Mouse (Mus musculus) liver, embryonic 12.5 days (tissue): ENCODE results near the gene Syngr3. TPM values are rescaled to one million over a fixed set of nuclear protein-coding genes. Genes with fewer than 3 reads are reported as not detected.

Source experiments
- ATAC-seq: fragments of 200-750 bp; cut with Nextera tagmentation; 2 replicates; pipeline ENCODE4 v1.8.0; 2017; ENCODE audit warnings: moderate number of reproducible peaks, mild to moderate bottlenecking, moderate library complexity
- H3K27ac ChIP-seq: fragments of 300-500 bp; sonication (generic); 2 replicates; pipeline ENCODE4 v1.5.1; 2016; ENCODE audit warnings: mild to moderate bottlenecking
- H3K27me3 ChIP-seq: fragments of 300-500 bp; sonication (generic); replicated peaks from 2 replicates; pipeline ENCODE4 v1.6.1; 2016; ENCODE audit warnings: mild to moderate bottlenecking, moderate library complexity
- H3K36me3 ChIP-seq: fragments of 300-500 bp; sonication (generic); 2 replicates; pipeline ENCODE4 v1.6.1; 2016; ENCODE audit warnings: mild to moderate bottlenecking, moderate library complexity
- H3K4me1 ChIP-seq: fragments of 300-500 bp; sonication (generic); 2 replicates; pipeline ENCODE4 v1.6.1; 2016
- H3K4me2 ChIP-seq: fragments of 300-500 bp; sonication (generic); 2 replicates; pipeline ENCODE4 v1.6.1; 2016; ENCODE audit warnings: mild to moderate bottlenecking, moderate library complexity
- H3K4me3 ChIP-seq: fragments of 300-500 bp; sonication (generic); 2 replicates; pipeline ENCODE4 v1.5.1; 2016; ENCODE audit warnings: mild to moderate bottlenecking, moderate library complexity
- H3K9ac ChIP-seq: fragments of 300-500 bp; sonication (generic); 2 replicates; pipeline ENCODE4 v1.6.1; 2016; ENCODE audit warnings: mild to moderate bottlenecking, moderate library complexity
- H3K9me3 ChIP-seq: fragments of 300-500 bp; sonication (generic); replicated peaks from 2 replicates; pipeline ENCODE4 v1.6.1; 2016; ENCODE audit warnings: mild to moderate bottlenecking, moderate library complexity
- WGBS: fragments of 180-500 bp; shearing (Covaris S2); methylation state at CpG from one replicate; pipeline ENCODE4 v1.1.7; 2016; ENCODE audit not compliant: insufficient replicate concordance; 5-methylcytosine and 5-hydroxymethylcytosine counted together
- polyA plus RNA-seq: library from polyadenylated mRNA; unstranded; fragments of >200 nt; fragmentation: Nextera tagmentation; extraction: Ambion mirVana; gene quantifications from 2 replicates; pipeline ENCODE4 v1.2.1, GENCODE M21; 2016

Gene Syngr3
- polyA plus RNA-seq, 1 experiment from 2014 or later = 0.27 TPM

DNA sequence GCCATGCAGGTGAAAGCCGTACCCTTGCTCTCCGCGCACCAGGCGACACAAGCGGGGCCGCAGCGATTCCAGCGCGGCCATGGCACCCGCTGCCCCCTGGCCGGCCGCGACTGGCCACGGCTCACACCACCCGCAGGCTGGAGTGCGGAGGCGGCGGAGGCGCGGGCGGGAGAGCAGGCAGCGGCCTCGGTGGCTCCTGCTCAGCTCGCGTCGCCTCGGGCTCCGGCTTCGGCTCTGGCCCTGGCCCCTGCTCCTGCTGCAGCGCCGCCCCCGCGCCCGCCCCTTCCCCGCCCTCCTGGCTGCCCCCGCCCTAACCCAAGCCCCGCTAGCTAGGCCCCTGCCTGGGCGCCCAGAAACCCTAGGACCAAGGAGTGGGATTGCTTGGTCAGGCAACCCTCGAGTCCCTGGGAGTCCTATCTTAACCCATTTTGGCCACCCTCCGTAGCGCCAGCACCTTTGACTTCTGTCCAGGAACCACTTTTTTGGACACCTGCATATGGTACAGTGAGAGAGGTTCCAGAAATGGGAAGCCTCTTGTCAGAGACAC is 39.6 kb downstream of the Syngr3 start, which contains the start of gene Slc9a3r2:
Gene Slc9a3r2, minus strand, starts transcription at position 258 of the 547 bp plus-strand sequence.
- Histone ChIP-seq H3K9me3 (no peaks in the 10 kb centered on the region), H3K27me3 (peaks cover 69% of the 10 kb centered on the region), H3K36me3 (no peaks in the 10 kb centered on the region), H3K4me3 (peak within 1 kb of the TSS; percentile 60), H3K4me2 (peak within 1 kb of the TSS; percentile 80), H3K27ac (peak within 1 kb of the TSS; percentile 43; the same call in 1 of the 2 replicates), H3K9ac (peak within 1 kb of the TSS; percentile 61), H3K4me1 (peaks cover 32% of the 10 kb centered on the region)
- ATAC-seq = peak; percentile 46; the same call in 1 of the 2 replicates
- under 1% methylated on average over 39 of the region's 41 CpGs for WGBS

- Histone ChIP-seq H3K4me1 (peaks cover 37% of the 10 kb centered on the region), H3K4me3 (peak overlapping the region; percentile 60), H3K27me3 (peaks cover 64% of the 10 kb centered on the region), H3K36me3 (no peaks in the 10 kb centered on the region), H3K9me3 (no peaks in the 10 kb centered on the region), H3K4me2 (peak overlapping the region; percentile 80), H3K9ac (peak overlapping the region; percentile 61), H3K27ac (peak overlapping the region; percentile 43; the same call in 1 of the 2 replicates)
- 3% methylated on average over 35 of the region's 35 CpGs for WGBS
- peak; percentile 14; the same call in 1 of the 2 replicates for ATAC-seq
Measured at GRCm38 (mm10) chr17:24649581-24650069, 40.1 kb downstream of the Syngr3 start.

- Histone ChIP-seq H3K4me3 (no peak overlapping the region), H3K36me3 (no peaks in the 10 kb centered on the region), H3K4me1 (peaks cover 42% of the 10 kb centered on the region), H3K27ac (no peak overlapping the region), H3K27me3 (peaks cover 64% of the 10 kb centered on the region), H3K4me2 (peak overlapping the region; percentile 80), H3K9me3 (no peaks in the 10 kb centered on the region), H3K9ac (no peak overlapping the region)
- ATAC-seq = no peak
- WGBS = 65% methylated on average over 10 of the region's 10 CpGs
Measured at GRCm38 (mm10) chr17:24648731-24649377, 40.9 kb downstream of the Syngr3 start.

DNA sequence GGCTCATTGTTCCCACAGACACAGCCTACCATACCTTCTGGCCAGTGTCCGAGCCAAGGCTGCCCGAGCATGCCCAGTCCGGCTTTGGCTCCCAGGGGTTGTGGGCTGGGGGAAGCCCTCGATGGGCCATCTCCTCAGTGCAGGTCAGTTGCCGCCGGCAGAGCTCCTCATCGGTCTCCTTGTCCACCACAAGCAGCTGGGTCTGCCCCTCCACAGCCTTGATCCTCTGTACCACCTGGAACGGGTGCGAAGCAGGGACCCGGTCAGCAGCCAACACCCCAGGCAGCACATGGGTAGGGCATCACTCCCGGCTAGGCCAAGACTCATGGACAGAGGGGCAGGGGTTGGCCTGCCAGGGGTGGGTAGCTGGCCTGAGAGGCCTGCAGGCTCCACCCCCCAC is 42.3 kb downstream of the Syngr3 start:
- Histone ChIP-seq H3K4me3 (no peak overlapping the region), H3K4me1 (peaks cover 46% of the 10 kb centered on the region), H3K9me3 (no peaks in the 10 kb centered on the region), H3K27me3 (peaks cover 58% of the 10 kb centered on the region), H3K9ac (no peak overlapping the region), H3K27ac (no peak overlapping the region), H3K4me2 (no peak overlapping the region), H3K36me3 (no peaks in the 10 kb centered on the region)
- 64% methylated on average over 11 of the region's 11 CpGs for WGBS
- no peak for ATAC-seq

DNA sequence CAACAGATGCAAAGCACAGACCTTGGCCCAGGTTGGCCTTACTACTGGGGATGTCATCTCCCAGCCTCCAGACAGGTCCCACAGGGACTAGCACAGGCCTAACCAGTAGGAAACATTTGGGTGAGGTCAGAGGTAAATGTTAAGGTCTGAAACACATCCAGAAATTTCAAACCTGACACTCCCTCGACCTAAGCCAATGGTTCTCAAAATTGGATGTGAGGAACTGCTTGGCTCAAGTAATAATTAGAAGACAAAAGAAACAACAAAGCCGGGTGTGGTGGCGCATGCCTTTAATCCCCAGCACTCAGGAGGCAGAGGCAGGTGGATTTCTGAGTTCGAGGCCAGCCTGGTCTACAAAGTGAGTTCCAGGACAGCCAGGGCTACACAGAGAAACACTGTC is 43.4 kb downstream of the Syngr3 start:
- Histone ChIP-seq H3K4me3 (no peak overlapping the region), H3K27me3 (peaks cover 46% of the 10 kb centered on the region), H3K9me3 (no peaks in the 10 kb centered on the region), H3K4me1 (peaks cover 46% of the 10 kb centered on the region), H3K9ac (no peak overlapping the region), H3K36me3 (peaks cover 4% of the 10 kb centered on the region; the same call in 1 of the 2 replicates), H3K4me2 (no peak overlapping the region), H3K27ac (no peak overlapping the region)
- ATAC-seq = no peak
- 66% methylated on average over 4 of the region's 4 CpGs for WGBS

DNA sequence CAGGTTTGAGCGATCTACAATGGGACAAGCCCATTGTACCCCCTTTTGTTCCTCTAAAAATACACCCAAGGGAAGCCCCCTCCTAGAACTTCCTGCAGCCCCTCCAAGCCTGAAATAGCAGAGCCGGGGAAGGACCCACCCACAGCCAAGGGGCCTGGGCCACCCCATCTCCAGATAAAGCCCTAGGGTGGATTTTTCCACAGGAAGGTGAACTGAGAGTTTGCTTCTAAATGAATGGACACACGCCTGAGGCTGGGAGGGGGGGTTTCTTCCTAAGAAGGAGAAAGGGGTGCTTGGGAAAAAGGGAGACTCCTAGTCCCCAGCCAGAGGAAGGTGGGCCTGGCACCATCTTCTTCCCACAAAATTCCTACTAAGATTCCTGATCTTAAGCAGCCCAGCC is 43.8 kb downstream of the Syngr3 start:
- no peak for ATAC-seq
- no peak overlapping the region for H3K4me2 ChIP-seq
- H3K4me1 ChIP-seq = peaks cover 46% of the 10 kb centered on the region
- no peaks in the 10 kb centered on the region for H3K9me3 ChIP-seq
- peaks cover 4% of the 10 kb centered on the region; the same call in 1 of the 2 replicates for H3K36me3 ChIP-seq
- peak overlapping the region; percentile 8; the same call in 1 of the 2 replicates for H3K9ac ChIP-seq
- no peak overlapping the region for H3K4me3 ChIP-seq
- peak overlapping the region; percentile 42 for H3K27ac ChIP-seq
- peaks cover 42% of the 10 kb centered on the region for H3K27me3 ChIP-seq
- WGBS = 41% methylated on average over 3 of the region's 3 CpGs

- peak; percentile 55 for ATAC-seq
- WGBS = 41% methylated on average over 9 of the region's 9 CpGs
- no peaks in the 10 kb centered on the region for H3K9me3 ChIP-seq
- no peak overlapping the region for H3K4me3 ChIP-seq
- peaks cover 40% of the 10 kb centered on the region for H3K4me1 ChIP-seq
- H3K9ac ChIP-seq = no peak overlapping the region
- peaks cover 6% of the 10 kb centered on the region; the same call in 1 of the 2 replicates for H3K36me3 ChIP-seq
- peak overlapping the region; percentile 11; the same call in 1 of the 2 replicates for H3K4me2 ChIP-seq
- peaks cover 34% of the 10 kb centered on the region for H3K27me3 ChIP-seq
- peak overlapping the region; percentile 42 for H3K27ac ChIP-seq
Measured at GRCm38 (mm10) chr17:24644875-24645721, 44.7 kb downstream of the Syngr3 start.

DNA sequence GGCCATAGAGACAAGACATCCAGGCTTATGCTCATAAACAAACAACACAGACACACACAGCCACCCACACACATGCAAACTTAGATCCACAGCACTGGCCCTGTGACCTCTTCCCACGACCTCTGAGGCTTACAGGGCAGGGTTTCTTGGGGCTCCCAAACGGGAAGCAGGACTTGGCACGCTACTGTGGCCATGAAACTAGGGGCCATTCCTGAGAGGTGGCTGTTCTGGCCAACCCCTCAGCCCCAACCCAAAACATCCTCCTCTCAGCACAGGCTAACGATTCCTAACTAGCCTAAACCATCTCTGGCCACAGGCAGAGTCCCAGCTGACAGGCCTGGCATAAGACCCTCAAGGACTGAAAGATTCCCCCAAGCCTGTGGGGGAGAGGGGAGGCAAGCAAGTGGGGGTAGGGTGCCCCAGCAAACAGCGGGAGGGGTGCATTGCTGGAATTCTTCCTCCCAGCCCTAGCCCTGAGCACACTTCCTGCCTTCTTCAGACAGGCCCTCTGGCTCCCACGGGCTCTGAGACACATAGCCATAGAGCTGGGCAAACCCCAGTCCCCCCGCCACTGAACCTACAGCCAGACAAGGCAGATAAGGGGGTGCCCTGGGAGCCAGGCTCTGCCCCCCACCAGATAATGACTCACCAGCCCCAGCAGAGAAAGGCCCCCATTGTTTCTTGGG is 45.6 kb downstream of the Syngr3 start:
- H3K27ac ChIP-seq = peak overlapping the region; percentile 42
- WGBS = 45% methylated on average over 7 of the region's 7 CpGs
- peaks cover 9% of the 10 kb centered on the region; the same call in 1 of the 2 replicates for H3K36me3 ChIP-seq
- H3K4me2 ChIP-seq = peak overlapping the region; percentile 11; the same call in 1 of the 2 replicates
- ATAC-seq = no peak
- no peaks in the 10 kb centered on the region for H3K9me3 ChIP-seq
- no peak overlapping the region for H3K9ac ChIP-seq
- peaks cover 32% of the 10 kb centered on the region for H3K4me1 ChIP-seq
- H3K27me3 ChIP-seq = peaks cover 24% of the 10 kb centered on the region
- no peak overlapping the region for H3K4me3 ChIP-seq

GRCm38 (mm10) chr17:24642791-24643343 is 46.9 kb downstream of the Syngr3 start:
- H3K27ac ChIP-seq = no peak overlapping the region
- 64% methylated on average over 6 of the region's 6 CpGs for WGBS
- peaks cover 11% of the 10 kb centered on the region for H3K27me3 ChIP-seq
- H3K36me3 ChIP-seq = peaks cover 15% of the 10 kb centered on the region; the same call in 1 of the 2 replicates
- no peak for ATAC-seq
- H3K9ac ChIP-seq = no peak overlapping the region
- H3K4me3 ChIP-seq = no peak overlapping the region
- no peak overlapping the region for H3K4me2 ChIP-seq
- no peaks in the 10 kb centered on the region for H3K9me3 ChIP-seq
- H3K4me1 ChIP-seq = peaks cover 32% of the 10 kb centered on the region

GRCm38 (mm10) chr17:24641944-24642343 is 47.8 kb downstream of the Syngr3 start:
- 83% methylated on average over 14 of the region's 14 CpGs for WGBS

GRCm38 (mm10) chr17:24640581-24640980 is 49.2 kb downstream of the Syngr3 start:
- no peak overlapping the region for H3K9ac ChIP-seq
- no peak overlapping the region for H3K27ac ChIP-seq
- H3K36me3 ChIP-seq = peaks cover 15% of the 10 kb centered on the region; the same call in 1 of the 2 replicates
- no peak overlapping the region for H3K4me2 ChIP-seq
- H3K9me3 ChIP-seq = no peaks in the 10 kb centered on the region
- H3K27me3 ChIP-seq = no peaks in the 10 kb centered on the region; the same call in 1 of the 2 replicates
- WGBS = 80% methylated on average over 15 of the region's 15 CpGs
- no peak for ATAC-seq
- H3K4me3 ChIP-seq = no peak overlapping the region
- peaks cover 37% of the 10 kb centered on the region for H3K4me1 ChIP-seq

More at GRCm38 (mm10) chr17:24641944-24642343, 47.8 kb downstream of the Syngr3 start:
- Histone ChIP-seq H3K36me3 (peaks cover 15% of the 10 kb centered on the region; the same call in 1 of the 2 replicates), H3K27me3 (peaks cover 2% of the 10 kb centered on the region), H3K4me1 (peaks cover 34% of the 10 kb centered on the region), H3K27ac (no peak overlapping the region), H3K4me3 (no peak overlapping the region), H3K9ac (no peak overlapping the region), H3K9me3 (no peaks in the 10 kb centered on the region), H3K4me2 (no peak overlapping the region)
- ATAC-seq = no peak
